Mouse (Mus musculus): ENCODE results near the gene Elmo2. TPM values are rescaled to one million over a fixed set of nuclear protein-coding genes. Genes with fewer than 3 reads are reported as not detected.
A peak's percentile ranks its signal among the peaks of the same experiment; 100 is the strongest.

Gene Elmo2
- polyA plus RNA-seq, 1 experiment from 2014 or later: 16.6 TPM

GRCm38 (mm10) chr2:165323484-165323883 lies 2.8 kb downstream of the Elmo2 start:
- H3K27ac ChIP-seq (replicated peaks): no peak overlapping the region
- no peaks in the 10 kb centered on the region; the same call in 1 of the 2 replicates for H3K36me3 ChIP-seq (replicated peaks)
- WGBS (ENCODE audit: insufficient replicate concordance): 48% methylated on average over 5 of the region's 5 CpGs
- H3K27me3 ChIP-seq: no peaks in the 10 kb centered on the region
- H3K4me1 ChIP-seq (replicated peaks): peaks cover 89% of the 10 kb centered on the region
- H3K4me3 ChIP-seq (replicated peaks): no peak overlapping the region
- no peaks in the 10 kb centered on the region for H3K9me3 ChIP-seq (replicated peaks)
- ATAC-seq (ENCODE audit: insufficient read depth): no peak
- no peak overlapping the region for H3K9ac ChIP-seq
- H3K4me2 ChIP-seq: no peak overlapping the region

DNA sequence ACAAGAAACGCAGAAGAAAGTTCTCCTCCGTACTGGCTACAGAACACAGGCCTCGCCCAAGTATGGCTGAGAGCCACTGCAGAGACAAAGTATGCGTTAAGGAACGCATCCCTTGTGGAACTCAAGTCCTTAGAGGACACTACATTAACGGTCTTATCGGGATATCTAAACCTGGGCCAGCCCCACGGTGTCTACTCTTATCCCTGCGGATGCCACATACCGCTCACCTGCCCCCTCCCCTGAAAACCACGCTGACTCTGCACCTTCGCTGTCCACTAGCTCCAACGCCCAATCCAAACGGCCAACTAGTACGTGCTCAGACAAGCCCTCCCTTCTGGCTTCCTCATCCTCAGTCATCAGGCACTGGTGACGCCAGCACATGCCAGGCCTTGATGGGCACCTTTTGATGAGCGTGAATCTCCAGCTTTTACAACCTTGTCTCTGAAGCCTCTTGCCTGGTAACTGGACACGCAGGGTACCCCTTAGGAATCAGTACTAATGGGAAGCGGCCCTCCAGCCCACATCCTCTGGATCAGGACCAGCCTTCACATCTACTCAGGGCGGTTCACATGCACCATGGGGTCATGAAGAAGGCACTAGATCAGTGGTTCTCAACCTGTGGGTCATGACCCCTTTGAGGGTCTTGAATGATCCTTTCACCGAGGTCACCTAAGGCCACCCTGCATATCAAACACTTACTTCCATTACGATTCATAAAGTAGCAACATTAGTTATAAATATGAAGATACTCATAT lies 4.1 kb downstream of the Elmo2 start:
- no peak for ATAC-seq (ENCODE audit: insufficient read depth)
- Histone ChIP-seq H3K9me3 (replicated peaks) (no peaks in the 10 kb centered on the region), H3K9ac (no peak overlapping the region), H3K4me3 (replicated peaks) (no peak overlapping the region), H3K27me3 (no peaks in the 10 kb centered on the region), H3K36me3 (replicated peaks) (no peaks in the 10 kb centered on the region; the same call in 1 of the 2 replicates), H3K4me2 (peak overlapping the region; percentile 42; the same call in 1 of the 2 replicates), H3K27ac (replicated peaks) (peak overlapping the region; percentile 74; the same call in 1 of the 2 replicates), H3K4me1 (replicated peaks) (peaks cover 89% of the 10 kb centered on the region)
- WGBS (ENCODE audit: insufficient replicate concordance): 62% methylated on average over 22 of the region's 22 CpGs

- no peak overlapping the region for H3K9ac ChIP-seq
- H3K4me3 ChIP-seq (replicated peaks): no peak overlapping the region
- H3K4me2 ChIP-seq: peak overlapping the region; percentile 42
- 43% methylated on average over 8 of the region's 8 CpGs for WGBS (ENCODE audit: insufficient replicate concordance)
- no peaks in the 10 kb centered on the region; the same call in 1 of the 2 replicates for H3K36me3 ChIP-seq (replicated peaks)
- no peak for ATAC-seq (ENCODE audit: insufficient read depth)
- H3K27me3 ChIP-seq: no peaks in the 10 kb centered on the region
- no peaks in the 10 kb centered on the region for H3K9me3 ChIP-seq (replicated peaks)
- peaks cover 90% of the 10 kb centered on the region for H3K4me1 ChIP-seq (replicated peaks)
- peak overlapping the region; percentile 74 for H3K27ac ChIP-seq (replicated peaks)
Observed at GRCm38 (mm10) chr2:165321381-165321888, 4.8 kb downstream of the Elmo2 start.

DNA sequence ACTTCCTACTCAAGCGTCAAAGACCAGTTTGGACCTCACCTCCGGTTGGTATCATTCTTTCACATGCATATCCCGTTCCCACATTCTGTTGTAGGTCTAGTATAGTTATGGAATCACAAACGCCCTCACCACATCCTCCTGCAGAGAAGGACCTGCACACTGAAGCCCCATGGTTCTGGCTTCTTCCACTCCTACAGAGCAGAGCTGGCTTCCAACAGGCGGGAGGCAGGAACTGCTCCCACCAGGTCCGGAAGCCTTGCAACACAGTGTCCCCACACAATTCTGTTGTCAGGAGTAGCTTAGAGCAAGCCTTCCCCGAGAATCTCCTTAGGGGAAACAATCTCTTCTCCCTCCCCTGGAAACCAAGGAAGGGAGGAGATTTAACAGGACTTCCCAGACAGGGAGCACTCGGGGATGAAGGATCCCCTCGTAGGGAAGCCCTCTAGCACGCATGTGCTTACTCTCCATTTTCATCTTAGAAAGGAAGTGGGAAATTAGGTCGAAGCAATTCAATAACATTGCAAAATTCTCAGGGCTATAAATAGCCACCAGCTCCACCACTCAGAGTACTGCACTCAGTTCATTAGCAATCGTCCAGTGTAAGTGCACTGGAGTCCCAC lies 5.6 kb downstream of the Elmo2 start:
- no peak for ATAC-seq (ENCODE audit: insufficient read depth)
- peaks cover 95% of the 10 kb centered on the region for H3K4me1 ChIP-seq (replicated peaks)
- no peak overlapping the region for H3K4me3 ChIP-seq (replicated peaks)
- peaks cover 8% of the 10 kb centered on the region for H3K36me3 ChIP-seq (replicated peaks)
- WGBS (ENCODE audit: insufficient replicate concordance): 25% methylated on average over 12 of the region's 12 CpGs
- H3K9ac ChIP-seq: no peak overlapping the region
- H3K9me3 ChIP-seq (replicated peaks): no peaks in the 10 kb centered on the region
- peak overlapping the region; percentile 42 for H3K4me2 ChIP-seq
- H3K27ac ChIP-seq (replicated peaks): peak overlapping the region; percentile 74
- H3K27me3 ChIP-seq: no peaks in the 10 kb centered on the region

GRCm38 (mm10) chr2:165319503-165319902 lies 6.8 kb downstream of the Elmo2 start:
- 23% methylated on average over 4 of the region's 4 CpGs for WGBS (ENCODE audit: insufficient replicate concordance)
- no peaks in the 10 kb centered on the region for H3K27me3 ChIP-seq
- no peaks in the 10 kb centered on the region for H3K9me3 ChIP-seq (replicated peaks)
- no peak for ATAC-seq (ENCODE audit: insufficient read depth)
- peaks cover 83% of the 10 kb centered on the region for H3K4me1 ChIP-seq (replicated peaks)
- peak overlapping the region; percentile 74; the same call in 1 of the 2 replicates for H3K27ac ChIP-seq (replicated peaks)
- H3K36me3 ChIP-seq (replicated peaks): peaks cover 19% of the 10 kb centered on the region
- no peak overlapping the region for H3K9ac ChIP-seq
- H3K4me2 ChIP-seq: peak overlapping the region; percentile 6; the same call in 1 of the 2 replicates
- H3K4me3 ChIP-seq (replicated peaks): no peak overlapping the region

DNA sequence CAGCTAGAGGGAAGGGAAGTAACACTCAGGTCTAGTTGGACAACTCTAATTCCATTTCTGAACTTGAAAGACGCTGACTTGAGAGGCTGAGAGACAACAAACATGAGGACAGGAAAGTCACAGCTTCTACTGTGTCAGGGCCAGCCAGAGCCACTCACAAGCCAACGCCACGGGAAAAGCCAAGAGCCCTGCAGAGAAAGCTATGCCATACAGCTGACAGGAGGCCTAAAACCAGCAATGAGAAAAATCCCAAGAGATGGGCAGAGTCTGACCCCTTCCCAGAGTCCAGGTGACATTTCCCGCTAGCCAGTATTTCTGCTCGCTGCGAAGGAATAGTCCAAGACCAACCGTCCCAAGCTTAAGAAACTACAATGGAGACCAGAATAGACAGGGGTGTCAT lies 7.3 kb downstream of the Elmo2 start:
- no peak overlapping the region for H3K4me2 ChIP-seq
- H3K27ac ChIP-seq (replicated peaks): peak overlapping the region; percentile 53
- H3K9ac ChIP-seq: no peak overlapping the region
- peaks cover 25% of the 10 kb centered on the region for H3K36me3 ChIP-seq (replicated peaks)
- H3K4me3 ChIP-seq (replicated peaks): no peak overlapping the region
- no peaks in the 10 kb centered on the region for H3K27me3 ChIP-seq
- 64% methylated on average over 7 of the region's 7 CpGs for WGBS (ENCODE audit: insufficient replicate concordance)
- H3K4me1 ChIP-seq (replicated peaks): peaks cover 78% of the 10 kb centered on the region
- no peaks in the 10 kb centered on the region for H3K9me3 ChIP-seq (replicated peaks)
- no peak for ATAC-seq (ENCODE audit: insufficient read depth)

- H3K36me3 ChIP-seq (replicated peaks): peaks cover 30% of the 10 kb centered on the region
- ATAC-seq (ENCODE audit: insufficient read depth): peak; percentile 34
- 18% methylated on average over 16 of the region's 16 CpGs for WGBS (ENCODE audit: insufficient replicate concordance)
- peaks cover 66% of the 10 kb centered on the region for H3K4me1 ChIP-seq (replicated peaks)
- H3K9ac ChIP-seq: no peak overlapping the region
- no peaks in the 10 kb centered on the region for H3K9me3 ChIP-seq (replicated peaks)
- H3K4me3 ChIP-seq (replicated peaks): no peak overlapping the region
- peak overlapping the region; percentile 19; the same call in 1 of the 2 replicates for H3K27ac ChIP-seq (replicated peaks)
- no peaks in the 10 kb centered on the region for H3K27me3 ChIP-seq
- H3K4me2 ChIP-seq: no peak overlapping the region; the same call in 1 of the 2 replicates
Observed at GRCm38 (mm10) chr2:165317621-165318263, 8.5 kb downstream of the Elmo2 start.

GRCm38 (mm10) chr2:165316837-165317473 lies 9.3 kb downstream of the Elmo2 start:
- Histone ChIP-seq H3K4me3 (replicated peaks) (no peak overlapping the region), H3K4me2 (no peak overlapping the region), H3K27me3 (no peaks in the 10 kb centered on the region), H3K9ac (no peak overlapping the region), H3K27ac (replicated peaks) (peak overlapping the region; percentile 19; the same call in 1 of the 2 replicates), H3K4me1 (replicated peaks) (peaks cover 59% of the 10 kb centered on the region), H3K9me3 (replicated peaks) (no peaks in the 10 kb centered on the region), H3K36me3 (replicated peaks) (peaks cover 30% of the 10 kb centered on the region)
- ATAC-seq (ENCODE audit: insufficient read depth): peak; percentile 36; the same call in 1 of the 2 replicates
- 46% methylated on average over 9 of the region's 9 CpGs for WGBS (ENCODE audit: insufficient replicate concordance)

GRCm38 (mm10) chr2:165316204-165316603 lies 10.1 kb downstream of the Elmo2 start:
- Histone ChIP-seq H3K36me3 (replicated peaks) (peaks cover 34% of the 10 kb centered on the region), H3K27ac (replicated peaks) (no peak overlapping the region), H3K4me1 (replicated peaks) (peaks cover 52% of the 10 kb centered on the region), H3K4me2 (no peak overlapping the region), H3K9ac (no peak overlapping the region), H3K9me3 (replicated peaks) (no peaks in the 10 kb centered on the region), H3K27me3 (no peaks in the 10 kb centered on the region), H3K4me3 (replicated peaks) (no peak overlapping the region)
- WGBS (ENCODE audit: insufficient replicate concordance): 64% methylated on average over 10 of the region's 10 CpGs
- no peak for ATAC-seq (ENCODE audit: insufficient read depth)

DNA sequence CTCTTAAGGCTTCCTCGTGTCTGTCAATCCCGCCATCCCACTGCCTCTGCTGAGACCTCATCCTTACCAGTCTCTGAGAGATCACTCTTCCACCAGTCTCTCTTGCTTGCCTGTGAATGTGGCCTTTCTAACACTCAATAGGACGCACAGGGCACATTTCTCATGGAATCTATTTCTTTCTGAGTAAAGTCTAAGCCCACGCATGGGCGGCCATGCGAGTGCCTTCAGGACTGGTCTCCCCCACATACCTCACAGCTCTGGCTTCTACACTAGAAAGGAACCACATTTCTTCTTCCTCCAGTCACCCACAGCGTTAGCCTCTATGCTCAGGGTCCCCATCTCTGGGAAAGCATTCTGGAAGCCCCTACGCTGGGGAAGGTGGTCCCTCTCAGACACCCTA lies 12.1 kb downstream of the Elmo2 start:
- 74% methylated on average over 8 of the region's 8 CpGs for WGBS (ENCODE audit: insufficient replicate concordance)
- Histone ChIP-seq H3K27me3 (no peaks in the 10 kb centered on the region), H3K9me3 (replicated peaks) (no peaks in the 10 kb centered on the region), H3K4me1 (replicated peaks) (peaks cover 35% of the 10 kb centered on the region), H3K4me3 (replicated peaks) (no peak overlapping the region), H3K36me3 (replicated peaks) (peaks cover 37% of the 10 kb centered on the region), H3K9ac (no peak overlapping the region), H3K4me2 (no peak overlapping the region), H3K27ac (replicated peaks) (no peak overlapping the region)
- ATAC-seq (ENCODE audit: insufficient read depth): no peak
